Mouse (Mus musculus): Measurements from ENCODE around the gene Gabpb1. TPM values are rescaled to one million over a fixed set of nuclear protein-coding genes. Genes with fewer than 3 reads are reported as not detected.

Gabpb1 gene
- polyA plus RNA-seq (2015; fragmentation: Nextera tagmentation; extraction: Ambion mirVana): 66.1 and 66.7 TPM in 2 replicates

- DNase-seq (ENCODE audit: low spot score): no peak
Observed at GRCm38 (mm10) chr2:126676122-126676515, at the start of gene Gabpb1. TSS of gene Gabpb1 (minus strand) at chr2:126676337.

- DNase-seq (ENCODE audit: low spot score): no peak
Observed at GRCm38 (mm10) chr2:126712950-126713349, 36.8 kb upstream of the Gabpb1 start.

- no peak for DNase-seq (ENCODE audit: low spot score)
Observed at GRCm38 (mm10) chr2:126712526-126712925, 36.4 kb upstream of the Gabpb1 start.

GRCm38 (mm10) chr2:126708361-126708760 is 32.2 kb upstream of the Gabpb1 start:
- DNase-seq (ENCODE audit: low spot score): peak; percentile 29

GRCm38 (mm10) chr2:126707438-126707779 is 31.3 kb upstream of the Gabpb1 start:
- DNase-seq (ENCODE audit: low spot score): no peak

- DNase-seq (ENCODE audit: low spot score): peak; percentile 96
Observed at GRCm38 (mm10) chr2:126706759-126707437, 30.8 kb upstream of the Gabpb1 start, which contains the start of gene Usp8. TSS of gene Usp8 (plus strand) at chr2:126707328.

GRCm38 (mm10) chr2:126695285-126695684 is 19.1 kb upstream of the Gabpb1 start:
- DNase-seq (ENCODE audit: low spot score): no peak

GRCm38 (mm10) chr2:126691290-126691689 is 15.2 kb upstream of the Gabpb1 start:
- DNase-seq (ENCODE audit: low spot score): no peak

GRCm38 (mm10) chr2:126682937-126683336 is 6.8 kb upstream of the Gabpb1 start:
- no peak for DNase-seq (ENCODE audit: low spot score)

GRCm38 (mm10) chr2:126682333-126682732 is 6.2 kb upstream of the Gabpb1 start:
- no peak for DNase-seq (ENCODE audit: low spot score)

GRCm38 (mm10) chr2:126677366-126677765 is 1.2 kb upstream of the Gabpb1 start:
- DNase-seq (ENCODE audit: low spot score): no peak

- peak; percentile 93 for DNase-seq (ENCODE audit: low spot score)
Observed at GRCm38 (mm10) chr2:126675169-126676121, 692 bp downstream of the Gabpb1 start.

- DNase-seq (ENCODE audit: low spot score): peak; percentile 64
Observed at GRCm38 (mm10) chr2:126674441-126675168, 1.5 kb downstream of the Gabpb1 start.

- peak; percentile 70 for DNase-seq (ENCODE audit: low spot score)
Observed at GRCm38 (mm10) chr2:126673317-126674242, 2.6 kb downstream of the Gabpb1 start.

GRCm38 (mm10) chr2:126668621-126669252 is 7.4 kb downstream of the Gabpb1 start:
- DNase-seq (ENCODE audit: low spot score): no peak

- no peak for DNase-seq (ENCODE audit: low spot score)
Observed at GRCm38 (mm10) chr2:126665984-126666383, 10.2 kb downstream of the Gabpb1 start.

- DNase-seq (ENCODE audit: low spot score): peak; percentile 46
Observed at GRCm38 (mm10) chr2:126663481-126663880, 12.7 kb downstream of the Gabpb1 start.

- no peak for DNase-seq (ENCODE audit: low spot score)
Observed at GRCm38 (mm10) chr2:126652929-126653328, 23.2 kb downstream of the Gabpb1 start.

GRCm38 (mm10) chr2:126647762-126648161 is 28.4 kb downstream of the Gabpb1 start:
- no peak for DNase-seq (ENCODE audit: low spot score)

GRCm38 (mm10) chr2:126646461-126646860 is 29.7 kb downstream of the Gabpb1 start:
- DNase-seq (ENCODE audit: low spot score): no peak

Data from thymus, postnatal 0 days (tissue).